Mouse (Mus musculus) mouse embryonic stem cell (cell line): ENCODE data around the gene Morn3.

Source experiments
- in situ Hi-C, 2 experiments: fragments of 300-500 bp; cut with MboI; formaldehyde crosslinking; loops; 1 replicate in 1 of 2; 3 replicates in 1 of 2; pipeline ENCODE4 v1.14.3; 2019 to 2020; ENCODE audit warnings: low sequenced_read_pairs in 2 of 2, low pct_unique_long_range_greater_than_20kb in 1 of 2, mixed read lengths in 1 of 2; ENCODE audit not compliant: unreplicated experiment in 1 of 2

The Morn3 gene

DNA sequence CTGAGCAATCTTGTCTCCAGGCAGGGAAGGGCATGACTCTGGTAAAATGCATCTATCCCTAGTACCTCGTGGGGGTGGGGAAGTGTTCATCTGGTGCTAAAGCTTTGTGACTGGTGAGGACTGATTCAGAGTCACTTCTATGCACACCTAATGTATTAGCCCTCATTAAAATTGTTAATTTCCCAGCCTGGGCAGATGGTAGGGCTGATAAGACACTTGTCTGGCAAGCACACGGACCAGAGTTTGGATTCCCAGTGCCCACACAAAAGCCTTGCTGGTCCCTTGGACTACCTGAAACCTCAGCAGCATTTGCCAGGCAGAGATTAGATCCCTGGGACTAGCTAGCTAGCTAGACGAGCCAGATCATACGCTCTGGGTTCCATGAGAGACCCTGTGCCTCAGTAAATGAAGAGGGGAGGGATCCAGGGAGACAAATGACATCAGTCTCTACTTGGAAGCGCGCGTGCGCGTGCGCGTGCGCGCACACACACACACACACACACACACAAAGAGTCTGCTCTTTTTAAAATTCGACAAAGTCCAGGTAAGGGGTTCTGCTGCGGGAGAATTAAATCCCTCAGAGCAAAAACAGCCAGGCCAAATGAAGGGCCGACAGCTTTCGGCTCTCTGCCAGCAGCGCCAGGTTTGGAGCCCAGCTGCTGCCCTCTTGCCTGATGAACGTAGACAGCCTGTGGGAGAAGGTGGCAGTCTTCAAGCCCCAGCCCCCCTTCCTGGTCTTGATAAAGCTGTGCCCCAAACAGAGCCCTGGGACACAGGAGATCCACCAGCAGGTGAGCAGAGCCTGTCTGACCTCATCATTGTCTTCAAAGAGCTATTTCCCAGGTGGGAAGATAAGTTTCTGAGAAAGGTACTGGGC lies 40.9 kb downstream of the Morn3 start:
- in situ Hi-C loops = no loop called here

GRCm38 (mm10) chr5:123000901-123001300 lies 45.9 kb downstream of the Morn3 start:
- in situ Hi-C loops = no loop called here

DNA sequence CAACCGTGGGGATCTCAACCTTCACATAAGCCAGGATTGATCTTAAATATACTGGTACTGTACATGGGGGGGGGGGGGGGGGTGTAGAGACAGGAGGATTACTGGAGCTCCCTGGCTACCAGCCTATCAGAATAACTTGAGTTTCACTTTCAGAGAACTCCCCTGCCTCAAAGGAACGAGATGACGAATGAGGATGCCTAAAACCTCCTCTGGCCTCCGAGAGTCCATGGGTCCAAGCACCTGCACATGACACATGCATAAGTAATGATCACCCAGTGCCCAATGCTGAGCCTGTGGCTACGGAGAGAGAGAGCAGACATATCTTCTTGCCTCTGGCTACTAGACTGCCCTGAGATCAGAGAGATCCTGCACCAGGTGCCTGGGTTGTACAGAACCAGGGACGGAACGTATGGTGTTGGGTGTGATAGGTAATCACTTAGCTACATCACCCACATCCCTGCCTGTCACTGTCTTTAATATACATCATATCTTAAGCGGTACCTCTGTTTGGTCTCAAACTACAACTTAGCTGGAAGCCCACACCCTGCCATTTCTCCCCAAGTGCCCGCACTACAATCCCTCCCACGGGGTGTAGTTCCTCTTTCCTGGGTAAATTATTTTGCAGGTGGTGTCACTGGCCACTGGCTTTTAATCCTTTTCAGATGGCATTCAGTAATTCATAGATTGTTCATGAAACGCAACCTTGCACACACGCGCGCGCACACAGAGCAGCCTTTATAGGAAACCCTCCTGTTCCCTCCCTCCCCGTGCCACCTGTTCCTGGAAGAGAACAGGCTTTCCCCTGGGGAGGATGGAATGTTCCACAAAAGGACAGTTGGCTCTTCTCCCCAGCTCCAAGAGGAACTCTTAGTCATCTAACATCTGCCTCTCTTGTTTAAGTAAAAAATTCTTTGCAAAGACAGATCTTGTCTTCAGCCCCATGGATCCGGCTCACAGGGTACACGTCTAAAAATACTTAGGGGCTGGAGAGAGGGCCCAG lies 49.3 kb downstream of the Morn3 start:
- in situ Hi-C loops = no loop called here

DNA sequence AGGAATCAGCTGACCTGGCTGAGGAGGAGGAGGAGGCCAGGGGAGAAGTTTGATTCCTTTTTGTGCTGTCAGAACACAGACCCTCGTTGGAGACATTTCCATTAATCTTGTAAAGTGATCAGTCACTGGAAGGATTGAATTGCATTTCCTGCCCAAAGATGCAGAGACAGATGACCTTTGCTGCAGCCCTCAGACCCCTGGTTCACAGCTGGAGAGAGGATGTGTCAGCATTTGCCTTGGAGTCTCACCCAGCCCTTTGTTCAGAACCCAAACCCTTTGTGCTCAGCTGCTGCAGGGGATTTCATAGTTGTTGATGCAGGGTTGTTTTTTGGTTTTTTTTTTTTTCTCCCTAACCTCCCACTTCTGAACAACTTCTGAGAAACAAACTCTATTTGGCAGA lies 51.9 kb downstream of the Morn3 start:
- in situ Hi-C loops = no loop called here

DNA sequence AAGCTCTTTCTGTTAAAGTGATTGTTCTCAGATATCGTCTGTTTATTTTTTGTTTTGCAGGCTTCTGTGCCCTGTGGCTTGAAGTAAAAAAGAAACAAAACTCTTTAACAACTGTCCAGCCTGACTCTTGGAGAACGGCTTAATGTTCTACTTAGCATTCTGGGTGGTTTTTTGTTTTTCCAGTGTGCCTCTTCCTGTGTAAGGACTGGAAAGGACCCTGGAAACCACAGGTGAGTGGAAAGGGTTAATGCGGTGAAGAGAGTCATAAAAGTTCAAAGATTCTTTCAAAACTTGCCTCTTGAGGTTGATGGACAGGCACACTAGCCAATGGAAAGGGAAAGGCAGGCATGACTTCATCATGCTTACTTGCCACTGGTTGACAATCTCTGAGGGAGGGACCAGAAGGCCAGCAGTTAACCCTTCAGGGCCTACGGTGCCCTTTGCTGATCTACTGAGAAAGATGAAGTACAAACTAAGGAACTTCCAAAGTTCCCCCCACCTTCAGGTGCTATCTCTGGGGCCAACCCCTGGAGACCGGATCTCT lies 52.4 kb downstream of the Morn3 start:
- in situ Hi-C loops = no loop called here

DNA sequence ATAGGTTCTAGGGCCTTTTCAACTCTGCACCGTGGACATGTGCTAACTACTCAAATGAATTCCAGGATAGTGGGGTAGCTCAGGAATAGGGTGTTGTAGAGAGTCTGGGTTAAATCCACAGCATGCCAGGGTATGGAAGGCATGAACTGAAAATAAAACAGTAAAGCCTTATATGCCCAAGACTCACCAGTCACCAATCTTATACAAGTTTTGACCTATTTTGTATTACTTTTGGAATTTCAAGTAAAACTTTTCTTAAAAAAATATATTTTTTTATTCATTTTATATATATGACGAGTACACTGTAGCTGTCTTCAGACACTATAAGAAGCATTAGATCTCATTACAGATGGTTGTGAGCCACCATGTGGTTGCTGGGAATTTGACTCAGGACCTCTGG lies 53.0 kb downstream of the Morn3 start:
- in situ Hi-C loops = no loop called here

DNA sequence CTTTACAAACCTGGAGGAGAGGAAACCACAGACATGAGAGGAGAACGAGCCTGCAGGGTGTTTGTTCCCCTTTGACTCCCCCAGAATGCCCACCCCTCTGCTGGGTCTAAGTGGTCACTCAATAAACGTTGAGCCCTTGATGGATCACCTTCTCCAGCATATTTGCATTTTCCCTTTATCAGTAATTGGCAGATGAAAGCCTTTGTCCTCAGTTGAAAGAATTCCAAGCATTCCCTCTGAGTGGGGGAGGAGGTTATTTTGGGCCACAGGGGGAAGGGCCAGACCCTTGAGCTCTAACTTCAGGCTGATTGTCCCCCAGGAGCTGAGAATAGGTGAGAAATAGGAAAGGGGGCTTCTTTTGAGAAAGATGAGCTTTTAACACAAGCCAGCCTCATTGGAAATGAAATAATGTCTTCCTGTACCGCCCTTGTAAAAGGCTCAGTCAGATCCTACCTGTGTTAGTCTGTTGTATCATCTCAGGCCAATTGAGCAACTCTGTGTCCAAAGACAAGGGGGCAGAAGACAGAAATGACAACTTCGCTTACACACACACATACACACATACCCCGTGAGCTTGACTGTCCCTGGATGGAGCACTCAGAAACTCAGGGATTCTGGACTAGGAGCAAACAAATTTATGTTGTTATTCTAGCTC lies 55.3 kb downstream of the Morn3 start:
- in situ Hi-C loops = no loop called here

GRCm38 (mm10) chr5:122990411-122991160 lies 56.2 kb downstream of the Morn3 start:
- in situ Hi-C loops = no loop called here

DNA sequence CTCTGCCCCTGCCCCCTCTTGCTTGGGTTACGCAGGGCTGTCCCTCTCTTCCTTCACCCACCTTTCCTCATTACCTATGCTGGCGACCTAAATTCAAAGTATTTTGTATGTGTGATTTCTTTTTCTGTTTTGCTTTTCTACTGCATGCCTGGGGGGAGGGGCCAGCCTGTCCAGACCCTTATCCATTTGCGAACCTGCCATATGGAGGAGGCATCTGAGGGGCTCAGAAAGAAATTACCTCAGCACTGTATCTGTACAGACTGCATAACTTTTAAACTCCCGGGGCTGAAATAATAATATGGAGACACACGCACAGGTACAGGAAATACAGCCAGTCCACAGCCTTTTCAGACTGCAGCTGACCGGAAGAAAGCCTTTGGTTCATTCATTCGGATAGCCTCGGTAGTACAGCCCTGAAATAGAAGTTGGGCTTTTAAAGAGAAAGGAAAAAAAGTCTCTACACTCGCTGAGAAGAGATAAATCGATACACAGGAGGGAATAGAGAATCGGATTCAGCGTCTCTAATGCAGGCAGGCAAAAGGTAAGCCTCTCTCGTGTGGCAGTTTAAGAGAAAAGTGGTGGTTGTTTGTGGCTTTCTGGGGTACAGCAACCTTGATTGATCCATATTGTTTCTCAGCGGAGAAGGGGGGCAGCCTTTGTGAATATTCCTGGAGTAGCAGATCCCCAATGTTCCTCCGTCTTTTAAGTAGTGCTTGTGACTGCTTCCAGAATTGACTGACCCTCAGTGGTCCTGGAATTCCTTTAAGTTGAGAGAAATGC lies 57.1 kb downstream of the Morn3 start, which contains the start of gene Kdm2b:
TSS of gene Kdm2b (minus strand) at position 273 of the 780 bp plus-strand sequence.
- in situ Hi-C loops = no loop called here

GRCm38 (mm10) chr5:122989001-122989525 lies 57.8 kb downstream of the Morn3 start:
- in situ Hi-C loops = no loop called here

DNA sequence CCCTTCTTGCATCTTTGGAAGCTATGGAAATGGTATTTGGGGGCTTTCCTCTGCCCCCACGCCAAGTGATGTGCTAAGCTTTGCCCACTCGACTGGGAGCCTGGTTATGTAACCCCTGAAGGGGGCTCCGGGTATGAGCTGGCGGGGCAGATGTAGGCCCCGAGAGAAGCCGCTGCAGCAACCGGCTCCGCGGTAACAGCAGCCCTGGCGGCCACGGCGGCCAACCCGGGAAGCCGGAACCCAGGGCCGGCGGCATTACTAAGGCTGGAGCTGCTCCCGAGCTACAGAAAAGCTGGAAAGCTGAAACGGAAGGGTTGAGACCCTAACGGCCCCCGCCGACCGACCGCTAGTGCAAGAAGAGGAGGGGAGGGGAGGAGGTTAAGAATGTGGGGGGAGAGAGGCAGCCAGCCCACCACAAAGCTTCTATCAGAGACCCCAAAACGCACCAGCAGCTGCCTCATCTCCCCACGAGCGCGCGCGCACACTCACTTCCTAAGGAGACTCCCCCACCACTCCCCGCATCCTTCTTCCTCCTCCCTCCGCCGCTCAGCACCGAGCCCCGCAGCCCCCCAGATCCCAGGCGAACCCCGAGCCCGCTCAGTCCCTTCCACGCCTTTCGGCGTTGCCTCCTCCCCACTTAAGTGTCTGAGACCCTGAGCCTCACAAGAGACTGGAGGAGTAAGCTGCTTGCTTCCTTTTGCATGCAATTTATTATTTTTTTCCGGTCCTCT lies 58.6 kb downstream of the Morn3 start:
- in situ Hi-C loops = no loop called here

DNA sequence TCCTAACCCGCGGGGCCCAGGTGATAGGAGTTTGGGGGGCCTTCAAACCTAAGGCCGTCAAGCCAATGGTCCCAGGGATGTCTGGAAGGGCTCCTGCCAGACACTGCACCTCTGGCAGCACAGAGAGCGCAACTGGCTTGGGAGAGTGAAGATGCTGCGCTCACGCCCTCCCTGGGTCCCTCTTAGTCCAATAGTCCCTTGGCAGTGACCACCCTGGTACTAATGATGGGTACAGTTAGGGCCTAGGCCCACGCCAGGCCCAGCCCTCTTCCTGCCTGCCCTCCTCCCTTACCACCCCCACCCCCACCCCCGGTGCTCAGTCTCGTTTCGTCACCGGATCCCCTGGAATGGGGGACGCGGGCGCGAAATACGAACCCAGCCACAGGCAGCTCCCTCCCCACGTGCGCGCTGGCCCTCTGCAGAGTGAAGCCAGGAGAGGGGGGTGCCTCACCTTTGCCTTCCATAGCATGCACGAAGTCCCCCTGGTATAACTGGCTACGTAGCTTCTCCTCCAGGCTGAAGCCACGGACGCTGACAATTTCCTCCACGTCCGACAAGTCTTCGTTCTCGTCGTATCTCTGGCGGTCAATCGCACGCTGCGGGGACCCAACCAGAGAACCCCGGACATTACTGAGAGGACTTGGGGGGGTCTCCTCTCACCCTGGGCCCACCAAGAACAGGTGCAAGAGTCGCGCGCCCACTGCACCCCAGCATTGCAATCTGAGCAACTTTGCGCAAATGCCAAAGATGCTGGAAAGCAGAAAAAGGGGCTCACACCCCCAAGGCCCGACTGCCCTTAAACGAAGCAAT lies 59.4 kb downstream of the Morn3 start:
- in situ Hi-C loops = no loop called here

GRCm38 (mm10) chr5:122986091-122986493 lies 60.7 kb downstream of the Morn3 start:
- in situ Hi-C loops = no loop called here
